Comparison of ENCODE assay signal across 10 mouse cellular contexts in the genomic region with DNA sequence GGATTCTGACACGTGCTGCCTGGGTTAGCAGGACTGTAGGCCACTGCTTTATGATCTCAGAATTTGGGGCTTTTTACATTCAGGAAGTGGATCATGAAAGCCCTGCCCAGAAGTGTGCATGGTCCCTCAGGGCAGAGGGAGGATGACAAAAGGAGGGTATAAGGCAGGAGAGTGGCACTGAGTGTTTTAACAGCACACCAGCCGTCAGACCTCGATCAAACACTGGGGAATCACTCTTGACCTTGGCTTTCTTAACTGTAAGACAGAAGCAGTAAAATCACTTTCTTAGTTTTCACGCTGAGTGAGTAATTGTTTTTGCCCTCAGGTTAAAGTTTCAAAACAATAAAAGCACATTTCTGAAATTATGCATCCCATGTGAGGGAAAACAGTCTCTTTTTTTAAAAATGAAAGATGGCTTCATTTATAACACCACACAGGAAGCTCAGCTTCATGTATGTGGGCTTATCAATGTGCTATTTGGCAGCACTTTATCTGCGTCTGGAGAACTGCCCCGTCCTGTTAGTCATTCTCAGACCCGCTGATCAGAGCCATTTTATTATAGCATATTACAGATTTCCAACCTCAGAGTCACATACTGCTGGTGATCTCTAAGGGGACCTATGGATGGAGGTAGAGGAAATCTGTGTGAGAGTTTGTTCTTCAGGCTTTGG. TPM values are rescaled to one million over a fixed set of nuclear protein-coding genes. Genes with fewer than 3 reads are reported as not detected.
DNase-seq lines count a peak whose midpoint lies in the region; ATAC-seq and TF ChIP-seq lines count a peak whose summit lies in the region.
"Had no signal": no experiment of that assay in that cellular context is flagged by ENCODE, and none has a peak within 500 bp of the region (broad histone marks: within the 10 kb centered on the region; RNA-seq: fewer than 3 reads in every experiment).

No protein-coding gene starts in this region.

- H3ac ChIP-seq in myocyte (ENCODE audit: control insufficient read depth, insufficient read length), result no peak overlapping the region

- peaks cover 43% of the 10 kb centered on the region for H3K4me1 ChIP-seq in heart, embryonic 13.5 days
- H3K4me1 ChIP-seq in lung, embryonic 14.5 days (ENCODE audit: insufficient read depth), result peaks cover 20% of the 10 kb centered on the region
- no peaks in the 10 kb centered on the region; the same call in 1 of the 2 replicates for H3K4me1 ChIP-seq in lung, postnatal 0 days (ENCODE audit: insufficient read depth, low read depth, low read length)
- peaks cover 4% of the 10 kb centered on the region for H3K4me1 ChIP-seq in forebrain, embryonic 14.5 days (ENCODE audit: control insufficient read depth, insufficient read depth, low read length)

- intact Hi-C loops in heart, postnatal 36 days (cut with DNase I), result loop anchor here (1.0 kb wide), 1 partner anchor 86 kb away; no protein-coding TSS in a partner anchor

- peak overlapping the region; percentile 64 for H3K27ac ChIP-seq in heart, embryonic 13.5 days (replicated peaks)
- peak overlapping the region; percentile 42; the same call in 1 of the 2 replicates for H3K27ac ChIP-seq in lung, embryonic 14.5 days (ENCODE audit: low read depth)
- H3K27ac ChIP-seq in lung, postnatal 0 days (ENCODE audit: low read length), result no peak overlapping the region
- H3K27ac ChIP-seq in forebrain, embryonic 14.5 days (ENCODE audit: low read depth, low read length), result no peak overlapping the region

- no peak for TF ChIP-seq POLR2A in myocyte (IDR thresholded peaks at IDR 0.05; ENCODE audit: insufficient read length, low read depth)

- no peak overlapping the region for H3K4me2 ChIP-seq in heart, embryonic 13.5 days
- no peak overlapping the region for H3K4me2 ChIP-seq in lung, embryonic 14.5 days
- no peak overlapping the region for H3K4me2 ChIP-seq in lung, postnatal 0 days (replicated peaks; ENCODE audit: low read depth, low read length)
- H3K4me2 ChIP-seq in forebrain, embryonic 14.5 days (ENCODE audit: low read length), result no peak overlapping the region
- H3K4me2 ChIP-seq in myocyte (ENCODE audit: low read depth), result peak overlapping the region; percentile 60

- no peak for ATAC-seq in heart, embryonic 13.5 days (ENCODE audit: extremely low read depth, insufficient number of reproducible peaks, low FRiP score, low TSS enrichment)
- ATAC-seq in lung, embryonic 14.5 days (ENCODE audit: insufficient read depth), result peak; percentile 3; the same call in 1 of the 2 replicates
- no peak for ATAC-seq in lung, postnatal 0 days
- ATAC-seq in forebrain, embryonic 14.5 days, result 0 out of 2 replicates have a peak, but pooled peaks have one; percentile 10

- TF ChIP-seq CTCF in lung, embryonic 14.5 days (IDR thresholded peaks at IDR 0.05; ENCODE audit: low read depth), result no peak
- no peak for TF ChIP-seq CTCF in lung, postnatal 0 days (IDR thresholded peaks at IDR 0.05)

- no peaks in the 10 kb centered on the region for H3K9me3 ChIP-seq in heart, embryonic 13.5 days
- H3K9me3 ChIP-seq in lung, embryonic 14.5 days (ENCODE audit: low read depth, low read length), result no peaks in the 10 kb centered on the region
- H3K9me3 ChIP-seq in lung, postnatal 0 days (ENCODE audit: low read length), result no peaks in the 10 kb centered on the region
- no peaks in the 10 kb centered on the region for H3K9me3 ChIP-seq in forebrain, embryonic 14.5 days (replicated peaks; ENCODE audit: control insufficient read depth, low read length)

- peaks cover 17% of the 10 kb centered on the region for H3K36me3 ChIP-seq in heart, embryonic 13.5 days
- H3K36me3 ChIP-seq in lung, embryonic 14.5 days (ENCODE audit: insufficient read depth), result 0 out of 2 replicates have a peak, but pooled peaks cover 5% of the 10 kb centered on the region
- no peaks in the 10 kb centered on the region for H3K36me3 ChIP-seq in lung, postnatal 0 days (ENCODE audit: insufficient read depth, low read length)
- no peaks in the 10 kb centered on the region for H3K36me3 ChIP-seq in forebrain, embryonic 14.5 days (ENCODE audit: control insufficient read depth, insufficient read depth, low read length)
- no peaks in the 10 kb centered on the region for H3K36me3 ChIP-seq in myocyte (ENCODE audit: control insufficient read depth, insufficient read depth)

- DNase-seq in heart, postnatal 36 days, result no peak
- no peak for DNase-seq in lung, embryonic 14.5 days
- no peak for DNase-seq in lung, postnatal 0 days (ENCODE audit: low spot score)
- no peak for DNase-seq in forebrain, embryonic 14.5 days (ENCODE audit: low spot score)
- no peak for DNase-seq in layer of hippocampus, adult 8-10 months (ENCODE audit: low spot score in 2 of 2)
- no peak for DNase-seq in urinary bladder, postnatal 4 days (ENCODE audit: low spot score in 2 of 2)
- DNase-seq: cerebellum, adult 11-12 months; lung, adult 2 months had no signal

- WGBS in heart, embryonic 13.5 days, result 42% methylated on average over 7 of the region's 7 CpGs
- WGBS in lung, embryonic 14.5 days, result 28% methylated on average over 7 of the region's 7 CpGs
- 31% methylated on average over 7 of the region's 7 CpGs for WGBS in lung, postnatal 0 days
- 77% methylated on average over 7 of the region's 7 CpGs for WGBS in forebrain, embryonic 14.5 days

- no peak overlapping the region; the same call in 1 of the 2 replicates for H3K9ac ChIP-seq in heart, embryonic 13.5 days
- no peak overlapping the region for H3K9ac ChIP-seq in lung, embryonic 14.5 days
- H3K9ac ChIP-seq in lung, postnatal 0 days (replicated peaks; ENCODE audit: low read depth), result no peak overlapping the region
- no peak overlapping the region for H3K9ac ChIP-seq in forebrain, embryonic 14.5 days (ENCODE audit: low read length)

- H3K79me2 ChIP-seq in myocyte (ENCODE audit: control insufficient read depth, insufficient read depth), result no peaks in the 10 kb centered on the region

- no peak for TF ChIP-seq EP300 in lung, postnatal 0 days (IDR thresholded peaks at IDR 0.05)

- no peaks in the 10 kb centered on the region for H3K27me3 ChIP-seq in heart, embryonic 13.5 days (replicated peaks)
- no peaks in the 10 kb centered on the region for H3K27me3 ChIP-seq in lung, embryonic 14.5 days (ENCODE audit: insufficient read depth, low read length)
- no peaks in the 10 kb centered on the region for H3K27me3 ChIP-seq in lung, postnatal 0 days (replicated peaks; ENCODE audit: insufficient read depth, low read length)
- no peaks in the 10 kb centered on the region for H3K27me3 ChIP-seq in forebrain, embryonic 14.5 days (replicated peaks; ENCODE audit: control insufficient read depth, insufficient read depth, low read length)
- no peaks in the 10 kb centered on the region for H3K27me3 ChIP-seq in myocyte (ENCODE audit: control insufficient read depth, insufficient read depth, insufficient read length)

- H3K4me3 ChIP-seq in heart, embryonic 13.5 days, result no peak overlapping the region
- H3K4me3 ChIP-seq in lung, embryonic 14.5 days (ENCODE audit: low read depth, low read length), result no peak overlapping the region
- no peak overlapping the region for H3K4me3 ChIP-seq in lung, postnatal 0 days (ENCODE audit: low read depth, low read length)
- no peak overlapping the region for H3K4me3 ChIP-seq in forebrain, embryonic 14.5 days (ENCODE audit: low read depth, low read length)
- no peak overlapping the region for H3K4me3 ChIP-seq in myocyte

TF ChIP-seq in myocyte, 11 proteins besides CTCF, POLR2A, EP300 and RAD21:
- no peak for TF ChIP-seq SRF (IDR thresholded peaks at IDR 0.05; ENCODE audit: control insufficient read depth, insufficient read length, low read depth)
- TF ChIP-seq E2F4 (IDR thresholded peaks at IDR 0.05; ENCODE audit: insufficient read depth), result no peak
- TF ChIP-seq MYOD1 (IDR thresholded peaks at IDR 0.05; ENCODE audit: control insufficient read depth in 1 of 3, insufficient read length in 2 of 3, low read depth in 2 of 3), result peak in 1 of 3 experiments; percentile 63
TF ChIP-seq in myocyte: peak in this region for 1.

RNA-seq across cellular contexts. Expression of a gene that starts 28.0 kb away (rescaled TPM):
- polyA plus RNA-seq in heart, embryonic 13.5 days (2015; fragmentation: Nextera tagmentation; extraction: Ambion mirVana), result 15.0 and 18.6 TPM in 2 replicates
- total RNA-seq in heart, postnatal 36 days (2021), result 1 to 10 TPM; 4.3 to 6.3 TPM
- 56.7 and 59.4 TPM in 2 replicates for polyA plus RNA-seq in lung, embryonic 14.5 days (2014; fragmentation: Nextera tagmentation; extraction: Ambion mirVana)
- polyA plus RNA-seq in lung, postnatal 0 days (2015; fragmentation: Nextera tagmentation; extraction: Ambion mirVana), result 17.3 and 18.6 TPM in 2 replicates
- 26.3 and 26.4 TPM in 2 replicates for polyA plus RNA-seq in forebrain, embryonic 14.5 days (2014; fragmentation: Nextera tagmentation; extraction: Ambion mirVana)
- polyA plus RNA-seq in myocyte (2012; fragmentation: generic; extraction: Trizol), result 4.0 TPM
- 10 to 100 TPM; 31.1 to 33.7 (median 31.4) TPM for total RNA-seq in layer of hippocampus, adult 8-10 months (2022)

Comparison
In these comparisons a context has a peak if more than half of its experiments do, and no peak if none do; other contexts are left out.
1. ATAC-seq: peak in lung, embryonic 14.5 days (single experiment) and forebrain, embryonic 14.5 days (single experiment); none in heart, embryonic 13.5 days (single experiment) and lung, postnatal 0 days (single experiment).
2. H3K27ac ChIP-seq: peak in heart, embryonic 13.5 days (single experiment) and lung, embryonic 14.5 days (single experiment); none in lung, postnatal 0 days (single experiment) and forebrain, embryonic 14.5 days (single experiment).